Mouse (Mus musculus) cortical plate, adult 2 months (tissue): ENCODE measurements at regions not wholly inside any gene's neighbourhood (a gene's known extent, or its start where the extent isn't known, plus 50 kb on each side); places are given as distances from the start of the nearest gene placed in this dataset.

Experiments
- CTCF ChIP-seq: fragments of 200-500 bp; IDR thresholded peaks from 2 replicates; pipeline ENCODE4 v1.5.1; 2011; ENCODE audit warnings: mild to moderate bottlenecking, control low read depth, low read length; ENCODE audit not compliant: insufficient read depth; ENCODE audit errors: extremely low read depth
- POLR2A ChIP-seq: fragments of 200-500 bp; IDR thresholded peaks from 2 replicates; pipeline ENCODE4 v1.6.1; 2011; ENCODE audit warnings: mild to moderate bottlenecking, low read length, control low read depth; ENCODE audit not compliant: insufficient read depth; ENCODE audit errors: extremely low read depth

DNA sequence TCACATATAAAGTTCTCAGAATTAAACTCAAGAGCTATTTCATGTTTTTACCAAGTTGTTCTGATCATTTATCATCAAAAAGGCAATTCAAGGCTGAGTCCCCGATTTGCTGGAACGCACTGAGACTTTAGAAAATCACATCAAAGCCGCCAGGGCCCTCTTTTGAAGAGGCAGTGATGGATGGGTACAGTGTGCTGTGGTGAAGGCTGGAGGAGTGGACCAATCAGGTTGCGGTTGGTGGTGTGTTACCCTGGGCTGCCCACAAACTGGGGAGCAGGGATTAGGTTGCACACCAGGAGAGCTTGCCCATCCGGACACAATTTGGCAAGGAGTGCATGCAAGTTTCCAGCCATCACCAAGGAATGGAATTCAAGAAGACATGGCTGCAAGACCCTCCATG lies 191.9 kb upstream of the Wdfy3 start:
- TF ChIP-seq CTCF, result no peak
- TF ChIP-seq POLR2A, result no peak
